Mouse (Mus musculus) liver, embryonic 16.5 days (tissue): ENCODE data around the gene Ddx58. TPM values are rescaled to one million over a fixed set of nuclear protein-coding genes. Genes with fewer than 3 reads are reported as not detected.

Experiments
- ATAC-seq: fragments of 200-750 bp; cut with Nextera tagmentation; 2 replicates; pipeline ENCODE4 v1.8.0; 2017; ENCODE audit warnings: low read depth, mild to moderate bottlenecking, moderate number of reproducible peaks, moderate library complexity
- H3K27ac ChIP-seq: fragments of 300-500 bp; sonication (generic); 2 replicates; pipeline ENCODE4 v1.5.1; 2014; ENCODE audit warnings: mild to moderate bottlenecking, low read length
- H3K27me3 ChIP-seq: fragments of 300-500 bp; sonication (generic); 2 replicates; pipeline ENCODE4 v1.6.1; 2014; ENCODE audit warnings: low read depth, low read length, mixed read lengths; ENCODE audit not compliant: control insufficient read depth, insufficient read depth
- H3K36me3 ChIP-seq: fragments of 300-500 bp; sonication (generic); 2 replicates; pipeline ENCODE4 v1.6.1; 2014; ENCODE audit warnings: mild to moderate bottlenecking; ENCODE audit not compliant: control insufficient read depth, insufficient read depth
- H3K4me1 ChIP-seq: fragments of 300-500 bp; sonication (generic); 2 replicates; pipeline ENCODE4 v1.6.1; 2014; ENCODE audit warnings: low read depth, low read length, mixed read lengths; ENCODE audit not compliant: control insufficient read depth
- H3K4me2 ChIP-seq: fragments of 300-500 bp; sonication (generic); 2 replicates; pipeline ENCODE4 v1.6.1; 2014; ENCODE audit warnings: low read depth, low read length, mixed read lengths
- H3K4me3 ChIP-seq: fragments of 300-500 bp; sonication (generic); 2 replicates; pipeline ENCODE4 v1.5.1; 2014; ENCODE audit warnings: low read depth, mild to moderate bottlenecking, low read length
- H3K9ac ChIP-seq: fragments of 300-500 bp; sonication (generic); 2 replicates; pipeline ENCODE4 v1.6.1; 2014; ENCODE audit warnings: low read depth, low read length
- H3K9me3 ChIP-seq: fragments of 300-500 bp; sonication (generic); replicated peaks from 2 replicates; pipeline ENCODE4 v1.6.1; 2016; ENCODE audit warnings: low read length; ENCODE audit not compliant: control insufficient read depth
- WGBS: fragments of 180-500 bp; shearing (Covaris S2); extraction: QIAGEN DNeasy Blood & Tissue Kit; methylation state at CpG from one replicate; pipeline ENCODE4 v1.1.7; 2014; ENCODE audit not compliant: insufficient replicate concordance; 5-methylcytosine and 5-hydroxymethylcytosine counted together
- polyA plus RNA-seq: library from polyadenylated mRNA; unstranded; fragments of >200 nt; fragmentation: Nextera tagmentation; extraction: Ambion mirVana; gene quantifications from 2 replicates; pipeline ENCODE4 v1.2.1, GENCODE M21; 2015

Gene Ddx58
- polyA plus RNA-seq, 1 experiment from 2014 or later, result 6.0 TPM

DNA sequence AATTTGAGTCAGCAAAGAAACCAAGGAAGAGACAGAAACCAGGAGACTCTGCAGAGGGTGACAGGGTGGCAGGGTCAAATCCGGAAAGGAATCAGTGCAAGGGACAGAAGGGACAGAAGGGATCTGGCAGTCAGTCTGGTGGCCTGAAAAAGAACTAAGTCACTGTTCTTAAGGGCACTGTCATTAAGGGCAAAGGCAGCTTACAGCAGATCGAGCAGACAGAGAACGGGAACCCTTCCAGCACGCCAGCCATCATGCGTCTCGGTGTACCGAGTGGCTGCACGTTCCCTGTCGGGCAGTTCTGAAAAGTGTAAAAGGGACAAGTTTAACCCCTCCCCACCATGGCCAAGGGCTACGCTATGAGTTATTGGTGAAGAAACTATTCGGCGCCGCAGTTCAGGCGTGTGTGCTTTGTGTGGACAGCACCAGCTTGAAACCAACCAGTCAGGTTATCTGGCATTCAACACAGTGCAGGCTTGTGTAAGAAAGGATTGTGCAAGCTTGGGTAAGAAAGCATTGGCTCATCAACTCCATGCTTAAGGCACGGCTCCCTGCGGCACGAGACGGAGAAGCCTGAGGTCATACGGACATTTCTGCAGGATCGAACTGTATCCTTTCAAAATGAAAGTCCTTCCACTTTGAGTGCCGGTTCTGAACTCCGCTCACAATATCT lies 34.3 kb downstream of the Ddx58 start:
- no peak overlapping the region for H3K4me3 ChIP-seq
- H3K27ac ChIP-seq, result no peak overlapping the region
- 81% methylated on average over 22 of the region's 22 CpGs for WGBS

DNA sequence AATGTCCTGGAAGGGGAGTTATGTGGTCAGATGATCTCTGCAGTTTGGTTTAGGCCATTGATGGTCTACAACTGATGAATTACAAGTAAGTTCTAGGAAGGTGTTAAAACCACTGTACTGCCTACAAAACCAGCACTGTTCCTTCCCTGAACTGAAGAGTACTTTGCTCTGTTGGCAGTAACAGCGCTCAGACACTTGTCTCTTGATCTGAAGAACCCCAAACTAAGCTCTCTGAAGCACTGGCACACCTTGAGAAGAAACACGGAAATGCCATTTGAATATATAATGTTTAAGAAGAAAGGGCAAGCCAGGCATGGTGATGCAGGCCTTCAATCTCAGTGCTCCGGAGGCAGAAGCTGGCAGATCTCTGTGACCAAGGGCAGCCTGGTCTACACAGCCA lies 35.3 kb downstream of the Ddx58 start:
- Histone ChIP-seq H3K9me3 (no peaks in the 10 kb centered on the region), H3K36me3 (no peaks in the 10 kb centered on the region; the same call in 1 of the 2 replicates), H3K4me1 (no peaks in the 10 kb centered on the region), H3K27ac (no peak overlapping the region), H3K4me3 (no peak overlapping the region), H3K4me2 (no peak overlapping the region), H3K9ac (no peak overlapping the region), H3K27me3 (no peaks in the 10 kb centered on the region)
- no peak for ATAC-seq
- 65% methylated on average over 3 of the region's 3 CpGs for WGBS

More for the DNA sequence above, 34.3 kb downstream of the Ddx58 start:
- ATAC-seq, result no peak
- Histone ChIP-seq H3K36me3 (no peaks in the 10 kb centered on the region; the same call in 1 of the 2 replicates), H3K27me3 (no peaks in the 10 kb centered on the region), H3K9me3 (no peaks in the 10 kb centered on the region), H3K4me1 (no peaks in the 10 kb centered on the region), H3K4me2 (no peak overlapping the region), H3K9ac (no peak overlapping the region)

DNA sequence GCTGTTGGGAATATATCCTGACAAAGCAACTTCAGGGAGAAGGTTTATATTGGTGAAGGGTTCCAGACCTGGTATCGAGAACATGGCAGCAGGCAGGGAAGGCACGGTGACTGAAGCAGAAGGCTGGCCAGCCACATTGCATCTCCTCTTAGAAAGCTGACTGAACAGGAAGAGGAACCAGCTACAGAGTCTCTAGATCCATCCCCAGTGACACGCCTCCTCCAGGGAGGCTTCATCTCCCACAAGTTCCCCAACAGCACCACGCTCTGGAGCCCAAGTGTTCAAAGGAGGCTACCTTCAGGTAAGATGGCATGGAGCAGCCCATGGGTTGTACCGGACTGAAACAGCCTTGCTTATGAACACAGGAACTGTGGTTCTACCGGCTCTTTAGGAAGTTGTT lies 37.4 kb downstream of the Ddx58 start:
- Histone ChIP-seq H3K9me3 (no peaks in the 10 kb centered on the region), H3K4me1 (no peaks in the 10 kb centered on the region), H3K9ac (no peak overlapping the region), H3K4me2 (no peak overlapping the region), H3K27ac (no peak overlapping the region), H3K27me3 (no peaks in the 10 kb centered on the region), H3K36me3 (peaks cover 4% of the 10 kb centered on the region), H3K4me3 (no peak overlapping the region)
- ATAC-seq, result no peak
- WGBS, result 55% methylated on average over 6 of the region's 6 CpGs

DNA sequence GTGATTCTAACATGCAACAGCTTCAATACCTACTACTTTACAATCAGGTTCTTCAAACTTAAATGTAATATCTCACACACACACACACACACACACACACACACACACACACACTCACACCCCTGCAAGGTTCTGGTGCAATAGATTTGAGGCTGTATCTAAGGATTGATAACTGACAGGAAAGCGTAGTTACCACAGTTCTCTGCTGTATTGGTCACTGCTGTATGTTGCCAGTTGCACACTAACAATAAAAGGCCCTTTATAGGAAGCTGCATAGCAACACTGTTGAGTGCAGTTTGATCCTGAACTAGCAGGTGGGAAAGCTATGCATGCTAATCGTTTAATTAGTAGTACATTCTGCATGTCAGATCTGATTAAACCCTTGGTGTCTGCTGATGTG lies 44.3 kb downstream of the Ddx58 start:
- no peaks in the 10 kb centered on the region for H3K4me1 ChIP-seq
- H3K9ac ChIP-seq, result no peak overlapping the region
- no peak overlapping the region for H3K4me3 ChIP-seq
- no peak overlapping the region for H3K27ac ChIP-seq
- H3K36me3 ChIP-seq, result peaks cover 8% of the 10 kb centered on the region
- no peak for ATAC-seq
- H3K9me3 ChIP-seq, result no peaks in the 10 kb centered on the region
- no peak overlapping the region for H3K4me2 ChIP-seq
- H3K27me3 ChIP-seq, result no peaks in the 10 kb centered on the region
- 36% methylated on average over 2 of the region's 2 CpGs for WGBS

DNA sequence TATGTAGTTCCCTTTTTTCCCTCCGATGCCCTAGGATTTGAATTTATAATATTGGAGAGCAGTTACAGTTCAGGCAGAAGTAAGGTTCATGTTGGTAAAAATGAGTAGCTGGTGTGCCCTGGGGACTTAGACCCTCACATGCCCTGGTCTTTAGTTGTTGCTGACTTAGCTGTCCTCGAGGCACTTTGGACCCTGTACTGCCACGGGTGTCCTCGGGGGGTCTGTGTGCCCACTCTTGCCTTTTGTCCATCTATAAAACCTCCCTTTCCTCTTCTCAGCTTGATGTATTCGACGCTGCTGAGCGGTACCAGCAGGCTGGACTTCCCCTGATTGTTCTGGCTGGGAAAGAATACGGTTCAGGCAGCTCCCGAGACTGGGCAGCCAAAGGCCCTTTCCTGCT lies 46.2 kb downstream of the Ddx58 start:
- Histone ChIP-seq H3K27me3 (no peaks in the 10 kb centered on the region), H3K4me3 (no peak overlapping the region), H3K27ac (no peak overlapping the region), H3K4me2 (no peak overlapping the region), H3K36me3 (peaks cover 14% of the 10 kb centered on the region), H3K9ac (no peak overlapping the region), H3K4me1 (no peaks in the 10 kb centered on the region), H3K9me3 (no peaks in the 10 kb centered on the region)
- no peak for ATAC-seq
- 55% methylated on average over 9 of the region's 9 CpGs for WGBS

- no peaks in the 10 kb centered on the region for H3K9me3 ChIP-seq
- H3K36me3 ChIP-seq, result peaks cover 10% of the 10 kb centered on the region
- WGBS, result 54% methylated on average over 2 of the region's 2 CpGs
- H3K4me3 ChIP-seq, result no peak overlapping the region
- no peak overlapping the region for H3K4me2 ChIP-seq
- H3K4me1 ChIP-seq, result no peaks in the 10 kb centered on the region
- no peak overlapping the region for H3K27ac ChIP-seq
- ATAC-seq, result no peak
- no peaks in the 10 kb centered on the region for H3K27me3 ChIP-seq
- no peak overlapping the region for H3K9ac ChIP-seq
These were observed 47.4 kb downstream of the Ddx58 start for GRCm38 (mm10) chr4:40192246-40192645.

DNA sequence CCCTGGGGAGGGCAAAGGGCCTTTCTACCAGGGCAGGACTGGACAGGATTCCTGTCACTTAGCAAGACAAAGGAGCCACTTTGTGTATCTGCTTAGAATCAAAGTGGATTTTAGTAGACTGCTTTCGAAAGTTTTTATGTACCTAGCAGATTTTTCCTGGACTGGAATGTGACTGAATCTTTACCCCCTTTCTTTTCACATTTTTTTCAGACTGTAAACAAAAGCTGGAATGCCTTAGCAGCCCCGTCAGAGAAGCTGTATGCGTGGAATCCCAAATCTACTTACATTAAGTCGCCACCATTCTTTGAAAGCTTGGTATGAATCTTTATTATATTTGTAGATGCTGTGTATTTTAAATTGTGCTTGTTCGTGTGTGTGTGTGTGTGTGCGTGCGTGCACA lies 51.7 kb downstream of the Ddx58 start:
- ATAC-seq, result no peak
- WGBS, result 76% methylated on average over 7 of the region's 7 CpGs
- H3K36me3 ChIP-seq, result peaks cover 22% of the 10 kb centered on the region

DNA sequence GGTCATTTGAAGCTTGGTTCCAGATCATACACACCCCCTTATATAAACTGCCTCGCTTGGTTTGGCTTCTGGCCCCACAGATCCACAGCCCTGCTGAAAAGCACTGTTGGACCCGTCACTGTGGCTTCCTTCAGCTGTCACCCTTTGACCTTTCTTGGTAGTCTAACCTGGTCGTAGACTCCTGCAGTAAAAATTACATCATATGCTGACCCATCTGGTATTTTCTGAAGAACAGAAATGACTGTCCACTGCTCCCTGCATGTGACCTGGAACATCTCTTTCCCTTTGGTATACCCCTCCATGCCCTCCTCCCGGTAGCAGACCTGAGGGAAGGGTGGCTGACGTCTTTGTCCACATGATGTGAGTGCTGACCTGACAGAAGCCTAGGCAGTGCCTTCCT lies 55.2 kb downstream of the Ddx58 start:
- no peak overlapping the region for H3K4me2 ChIP-seq
- WGBS, result 66% methylated on average over 5 of the region's 5 CpGs
- no peak overlapping the region for H3K4me3 ChIP-seq
- peaks cover 22% of the 10 kb centered on the region for H3K36me3 ChIP-seq
- no peaks in the 10 kb centered on the region for H3K27me3 ChIP-seq
- ATAC-seq, result no peak
- no peak overlapping the region for H3K27ac ChIP-seq
- H3K9me3 ChIP-seq, result no peaks in the 10 kb centered on the region
- no peaks in the 10 kb centered on the region; the same call in none of the 2 replicates for H3K4me1 ChIP-seq
- no peak overlapping the region for H3K9ac ChIP-seq

More for the DNA sequence above, 51.7 kb downstream of the Ddx58 start:
- Histone ChIP-seq H3K9ac (no peak overlapping the region), H3K27me3 (no peaks in the 10 kb centered on the region), H3K4me3 (no peak overlapping the region), H3K27ac (no peak overlapping the region), H3K4me1 (no peaks in the 10 kb centered on the region), H3K4me2 (no peak overlapping the region), H3K9me3 (no peaks in the 10 kb centered on the region)

DNA sequence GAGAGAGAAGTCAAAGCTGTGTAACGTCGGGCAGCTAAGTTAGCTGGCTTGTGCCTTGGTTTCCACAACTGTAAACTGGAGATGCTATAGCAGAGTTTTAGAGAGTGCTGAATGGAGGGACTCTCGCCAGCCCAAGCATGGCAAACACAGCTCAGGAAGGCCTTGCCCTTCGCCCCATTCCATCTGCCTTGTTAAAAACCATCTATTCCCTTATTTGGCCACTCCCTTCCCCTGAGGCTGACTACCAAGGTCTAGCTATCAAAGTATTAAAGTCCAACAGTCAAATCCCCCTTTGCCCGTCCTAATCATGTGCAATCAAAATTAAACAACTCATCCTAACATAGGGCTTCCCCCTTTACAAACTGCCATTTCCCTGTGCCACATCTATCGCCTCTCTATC lies 55.8 kb downstream of the Ddx58 start:
- no peak overlapping the region for H3K4me2 ChIP-seq
- no peaks in the 10 kb centered on the region for H3K27me3 ChIP-seq
- no peak for ATAC-seq
- H3K4me1 ChIP-seq, result no peaks in the 10 kb centered on the region; the same call in none of the 2 replicates
- no peaks in the 10 kb centered on the region for H3K9me3 ChIP-seq
- H3K9ac ChIP-seq, result no peak overlapping the region
- WGBS, result 64% methylated on average over 6 of the region's 6 CpGs
- H3K36me3 ChIP-seq, result peaks cover 19% of the 10 kb centered on the region
- no peak overlapping the region for H3K27ac ChIP-seq
- no peak overlapping the region for H3K4me3 ChIP-seq
